13 mouse cellular contexts compared by ENCODE assay signal in the genomic region with DNA sequence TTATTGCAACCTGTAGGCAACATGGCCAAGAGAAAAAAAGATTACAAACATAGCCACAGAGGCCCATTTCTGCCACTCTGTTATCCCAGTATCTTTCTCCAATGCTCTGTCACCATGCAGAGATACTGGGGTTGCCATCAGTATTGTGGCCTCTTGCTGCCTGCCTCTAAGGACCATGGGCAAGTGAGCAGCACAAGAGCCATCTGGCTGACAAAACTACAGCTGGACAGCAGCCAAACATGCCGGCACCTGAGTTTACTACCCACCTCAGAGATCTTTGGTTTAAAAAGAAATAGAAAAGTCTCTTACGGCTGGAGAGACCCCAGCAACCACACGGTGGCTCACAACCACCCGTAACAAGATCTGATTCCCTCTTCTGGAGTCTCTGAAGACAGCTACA.
"Had no signal": no experiment of that assay in that cellular context is flagged by ENCODE, and none has a peak within 500 bp of the region (broad histone marks: within the 10 kb centered on the region; RNA-seq: fewer than 3 reads in every experiment).

No protein-coding gene starts in this region.

- H3K4me1 ChIP-seq: midbrain, embryonic 15.5 days; neural tube, embryonic 12.5 days had no signal

- DNase-seq: kidney, postnatal 14 days; lung, embryonic 14.5 days; lung, postnatal 14 days; thymus, postnatal 4 days had no signal

- H3K9ac ChIP-seq: limb, embryonic 15.5 days; liver, embryonic 12.5 days; lung, embryonic 14.5 days; midbrain, embryonic 15.5 days; neural tube, embryonic 12.5 days had no signal

- H3K9me3 ChIP-seq: limb, embryonic 15.5 days; liver, embryonic 12.5 days; megakaryocyte, embryonic 14.5 days; midbrain, embryonic 15.5 days; neural tube, embryonic 12.5 days had no signal

- H3K4me3 ChIP-seq: left cerebral cortex, adult 2 months; limb, embryonic 15.5 days; liver, embryonic 12.5 days; megakaryocyte, embryonic 14.5 days; midbrain, embryonic 15.5 days; neural tube, embryonic 12.5 days had no signal

- ATAC-seq: liver, embryonic 12.5 days; midbrain, embryonic 15.5 days had no signal

- H3K4me2 ChIP-seq: limb, embryonic 15.5 days; liver, embryonic 12.5 days; lung, embryonic 14.5 days; midbrain, embryonic 11.5 days; midbrain, embryonic 15.5 days; neural tube, embryonic 12.5 days had no signal

- H3K27ac ChIP-seq: left cerebral cortex, adult 2 months; limb, embryonic 15.5 days; liver, embryonic 12.5 days; macrophage; midbrain, embryonic 15.5 days; neural tube, embryonic 12.5 days; stomach, postnatal 0 days had no signal

- H3K27me3 ChIP-seq: limb, embryonic 15.5 days; liver, embryonic 12.5 days; megakaryocyte, embryonic 14.5 days; midbrain, embryonic 15.5 days; neural tube, embryonic 12.5 days had no signal
